Mouse (Mus musculus) spleen, adult 2 months (tissue): ENCODE results near the gene Sh3bp2.

Source experiments
- CTCF ChIP-seq: fragments of 200-500 bp; IDR thresholded peaks from 2 replicates; pipeline ENCODE4 v1.5.1; 2011; ENCODE audit warnings: mild to moderate bottlenecking, inconsistent platforms; ENCODE audit not compliant: insufficient read depth, insufficient read length, insufficient replicate concordance; ENCODE audit errors: extremely low read depth
- POLR2A ChIP-seq: fragments of 200-500 bp; IDR thresholded peaks from 2 replicates; pipeline ENCODE4 v1.6.1; 2011; ENCODE audit warnings: low read depth, low read length, inconsistent platforms

GRCm38 (mm10) chr5:34480926-34481325, 44.7 kb upstream of the Sh3bp2 start:
- TF ChIP-seq CTCF (no peak), POLR2A (no peak)
